Mouse (Mus musculus): Measurements from ENCODE around the gene Ednrb.
"Not testable (repeated sequence)": the region's sequence is repeated elsewhere in the genome, so short reads cannot be mapped to it uniquely, and the experiment has no call there.

Gene Ednrb

DNA sequence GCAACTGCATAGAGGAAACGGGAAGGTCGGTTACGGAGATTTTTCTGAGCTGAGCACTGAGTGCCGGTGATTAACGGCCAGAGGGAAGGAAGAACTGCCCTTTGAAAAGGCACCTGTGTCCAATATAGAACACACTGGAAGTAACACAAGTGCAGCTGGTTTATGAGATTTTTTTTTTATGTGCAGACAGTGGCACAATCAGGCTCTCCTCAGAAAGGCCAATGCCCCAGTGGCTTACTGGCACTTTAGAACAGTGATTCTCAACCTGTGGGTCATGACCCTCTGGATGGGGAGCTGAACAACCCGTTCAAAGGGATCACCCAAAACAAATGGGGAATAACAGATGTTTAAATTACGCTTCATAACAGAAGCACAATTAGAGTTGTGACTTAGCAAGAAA lies 20.7 kb downstream of the Ednrb start:
- no peak for DNase-seq (ENCODE audit: low spot score)

DNA sequence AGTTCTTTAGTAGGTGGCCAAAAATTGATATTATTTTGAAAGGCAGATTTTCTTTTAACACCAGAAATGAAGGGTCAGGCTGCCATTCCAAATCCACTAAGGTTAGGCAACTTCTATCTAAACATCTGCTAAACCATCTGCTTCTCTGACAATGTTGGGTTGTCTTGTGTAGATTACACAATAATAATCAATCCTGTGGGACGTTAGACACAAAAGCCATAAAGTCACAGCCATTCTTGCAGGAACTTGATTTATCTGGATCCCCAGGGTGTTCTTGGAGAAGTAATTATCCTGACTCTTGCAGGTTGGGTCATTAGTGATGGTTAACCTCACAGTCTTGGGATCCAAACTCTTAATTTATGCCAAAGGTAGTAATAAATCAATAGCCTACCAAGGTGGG lies 21.6 kb downstream of the Ednrb start:
- no peak for DNase-seq (ENCODE audit: low spot score)

DNA sequence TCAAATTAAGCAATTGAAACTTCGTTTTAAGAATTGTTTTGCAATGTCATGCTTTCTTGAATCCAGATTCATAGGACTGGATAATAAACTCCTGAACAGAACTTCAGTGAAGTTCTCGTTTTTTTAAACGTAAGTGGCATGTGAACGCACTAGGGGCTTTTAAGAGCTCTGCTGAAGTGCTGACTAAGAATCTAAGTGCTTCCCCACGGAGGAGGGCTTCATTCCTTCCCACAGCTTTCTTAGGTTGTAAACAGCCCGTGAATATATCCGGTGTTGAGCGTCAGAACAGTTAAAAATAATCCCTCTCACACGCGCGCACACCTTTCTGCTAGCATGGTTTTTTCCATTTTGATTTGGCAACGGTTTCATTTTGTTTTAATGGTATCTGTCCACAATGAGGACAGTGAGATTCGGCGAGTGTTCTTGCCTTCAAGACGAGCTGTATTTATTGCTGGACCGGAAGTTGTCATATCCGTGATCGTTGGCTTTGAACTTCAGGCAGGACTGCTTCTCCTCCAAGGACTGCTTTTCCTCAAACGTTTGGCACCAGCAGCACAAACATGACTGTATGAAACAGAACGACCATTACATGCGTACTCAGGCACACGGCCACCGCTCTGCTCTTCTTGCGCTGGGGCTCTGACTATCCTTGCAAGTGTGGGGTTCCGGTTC lies 27.4 kb downstream of the Ednrb start:
- DNase-seq (ENCODE audit: low spot score) = no peak

DNA sequence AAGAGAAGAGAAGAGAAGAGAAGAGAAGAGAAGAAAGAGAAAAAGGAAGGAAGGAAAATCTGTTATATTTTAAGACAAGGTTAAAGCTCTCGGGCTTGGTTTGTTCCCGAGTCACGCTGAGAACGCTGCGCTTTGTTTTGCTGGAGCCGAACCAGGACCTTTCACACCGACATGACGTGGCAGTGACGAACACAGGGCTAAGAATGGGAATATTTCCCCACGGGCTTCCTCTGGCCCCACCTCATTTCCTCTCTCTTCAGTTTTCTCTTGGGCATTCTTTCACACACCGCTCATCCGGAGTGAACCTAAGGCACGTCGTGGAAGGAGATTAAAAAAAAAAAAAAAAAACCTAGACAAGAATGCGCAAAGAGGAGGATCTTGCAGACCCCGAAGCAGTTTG lies 28.7 kb downstream of the Ednrb start:
- no peak for DNase-seq (ENCODE audit: low spot score)

DNA sequence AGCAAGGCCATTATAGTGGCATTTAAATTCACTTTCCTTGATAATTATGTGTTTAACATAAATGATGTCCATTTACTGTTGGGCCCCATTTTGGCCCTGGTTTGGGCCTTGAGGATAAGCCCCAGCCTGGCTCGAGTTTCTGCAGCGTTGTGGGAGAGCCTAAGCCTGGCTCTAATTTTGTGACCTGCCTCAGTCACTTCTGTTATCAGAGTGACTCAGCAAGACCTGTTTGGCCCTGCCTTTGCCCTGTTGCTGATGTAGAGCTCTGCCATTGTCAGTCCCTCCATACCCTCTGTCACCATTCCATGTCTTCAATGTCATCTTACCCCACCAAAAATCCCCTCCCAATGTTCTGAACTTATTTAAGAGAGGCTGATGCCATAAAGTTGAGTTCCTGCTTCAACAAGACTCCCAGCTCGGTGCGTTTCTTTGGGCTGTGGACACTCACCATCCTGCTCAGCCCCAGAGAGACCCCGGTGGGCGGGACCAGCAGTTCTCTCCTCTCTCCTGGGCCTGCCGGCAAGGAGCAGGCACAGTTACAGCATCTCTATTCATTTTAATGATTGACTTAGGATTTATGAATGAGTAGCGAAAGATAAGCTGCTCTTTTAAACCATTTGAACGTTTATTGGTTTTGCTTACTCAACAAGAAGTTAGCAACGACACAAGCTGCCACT lies 30.0 kb downstream of the Ednrb start:
- no peak for DNase-seq (ENCODE audit: low spot score)

DNA sequence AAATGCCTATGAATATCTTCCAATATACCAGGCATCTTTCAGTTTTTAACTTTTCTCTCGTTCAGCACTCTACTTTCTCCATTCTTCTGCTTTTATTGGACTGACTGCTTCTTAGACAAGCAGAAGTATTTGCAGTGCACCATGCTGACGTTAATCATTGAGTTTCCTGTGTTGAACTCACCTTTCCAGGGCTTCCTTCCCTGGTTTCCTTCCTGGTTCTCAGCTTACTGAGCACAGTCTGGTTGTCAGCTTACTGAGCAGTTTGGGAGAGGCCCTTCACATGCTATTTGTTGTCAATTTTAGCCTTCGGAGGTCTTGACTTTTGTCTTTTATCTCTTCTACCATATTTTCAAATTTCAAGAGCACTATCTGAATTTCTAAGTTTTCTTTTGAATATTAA lies 31.0 kb downstream of the Ednrb start:
- no peak for DNase-seq (ENCODE audit: low spot score)

DNA sequence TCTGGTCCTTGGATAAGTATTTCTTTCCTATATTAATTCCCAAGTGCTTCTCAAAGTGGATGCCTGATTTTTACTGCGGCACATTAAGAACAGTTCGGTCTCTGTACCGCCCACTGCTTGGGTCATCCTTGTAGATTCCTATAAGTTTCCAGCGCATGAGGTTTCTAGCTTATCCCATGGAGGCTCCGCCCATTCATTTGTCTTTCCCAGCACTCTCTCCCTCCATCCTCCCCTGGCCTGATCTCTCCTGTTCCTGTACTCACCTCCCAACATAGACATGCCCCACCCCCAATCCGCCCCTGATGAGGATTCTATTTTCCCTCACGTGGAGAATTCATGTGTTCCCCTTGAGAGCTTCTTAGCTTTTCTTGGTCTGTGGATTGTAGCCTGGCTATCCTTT lies 32.9 kb downstream of the Ednrb start:
- DNase-seq (ENCODE audit: low spot score) = no peak

DNA sequence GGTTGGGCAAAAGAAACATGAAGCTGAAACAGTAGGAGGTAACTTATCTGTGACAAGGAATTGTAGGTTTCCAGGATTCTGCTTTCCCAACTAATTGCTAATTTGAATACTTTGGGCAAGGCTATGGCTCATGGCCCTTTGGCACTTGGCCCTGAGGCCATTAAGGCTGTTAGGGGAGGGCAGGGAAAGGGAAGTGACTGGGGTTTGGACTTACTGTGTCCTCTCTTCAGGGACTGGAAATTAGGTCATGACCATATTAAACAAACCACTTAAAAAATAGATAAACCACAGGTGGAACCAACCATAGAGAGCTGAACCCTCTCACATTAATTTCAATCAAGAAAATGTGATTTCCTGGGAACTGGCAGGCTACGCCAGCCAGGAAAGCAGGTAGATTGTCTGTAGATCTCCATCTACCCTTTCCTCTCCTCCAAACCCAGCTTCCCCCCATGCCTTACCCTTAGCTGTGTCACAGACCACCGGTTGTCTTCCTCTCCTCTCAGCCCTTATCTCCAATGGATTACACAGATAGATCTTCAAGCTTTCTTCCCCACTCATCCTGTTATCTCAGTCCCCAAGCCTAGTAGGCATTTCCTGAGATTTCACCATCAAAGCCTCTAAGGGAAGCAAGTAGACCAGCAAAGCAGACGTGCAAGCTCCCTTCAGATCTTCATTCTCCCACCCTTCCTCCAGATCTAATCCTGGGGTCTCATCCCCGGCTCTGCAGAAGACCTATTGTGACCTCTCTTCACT lies 40.1 kb downstream of the Ednrb start:
- no peak for DNase-seq (ENCODE audit: low spot score)

DNA sequence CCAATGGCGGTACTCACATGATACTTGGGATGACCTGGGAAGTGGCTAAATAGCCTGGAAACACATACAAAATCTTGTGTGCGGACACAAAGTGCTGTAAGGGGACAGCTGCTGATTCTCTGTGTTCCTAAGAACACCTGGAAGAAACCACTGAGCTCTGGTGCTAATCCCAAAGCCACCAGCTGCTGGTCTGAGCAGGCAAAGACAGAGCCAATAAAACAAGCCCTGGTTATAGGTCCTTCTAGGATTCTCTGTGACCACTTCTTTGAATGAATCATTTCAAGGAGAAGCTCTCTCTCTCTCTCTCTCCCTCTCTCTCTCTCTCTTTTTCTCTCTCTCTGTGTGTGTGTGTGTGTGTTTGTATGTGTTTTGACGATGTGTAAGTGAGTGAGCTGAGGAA lies 47.1 kb downstream of the Ednrb start:
- no peak for DNase-seq (ENCODE audit: low spot score)

DNA sequence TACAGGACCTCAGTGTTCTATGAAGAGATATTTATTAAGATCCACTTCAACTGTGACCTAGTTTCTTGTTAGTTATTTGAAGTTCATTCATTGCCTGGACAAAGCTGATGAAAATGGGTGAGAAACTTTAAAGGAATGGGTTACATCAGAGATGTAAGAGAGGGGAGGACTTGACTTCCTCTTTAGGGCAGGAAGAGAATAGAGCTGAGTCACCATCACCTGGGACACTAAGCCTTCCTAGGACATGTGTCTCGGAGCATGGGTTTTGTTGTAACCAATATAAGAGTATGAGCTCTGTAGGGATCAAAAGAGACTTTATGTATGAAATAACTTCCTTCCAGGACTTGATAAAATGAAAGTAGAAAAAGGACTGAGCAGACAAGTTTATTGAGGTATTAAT lies 48.6 kb downstream of the Ednrb start:
- DNase-seq (ENCODE audit: low spot score) = no peak

DNA sequence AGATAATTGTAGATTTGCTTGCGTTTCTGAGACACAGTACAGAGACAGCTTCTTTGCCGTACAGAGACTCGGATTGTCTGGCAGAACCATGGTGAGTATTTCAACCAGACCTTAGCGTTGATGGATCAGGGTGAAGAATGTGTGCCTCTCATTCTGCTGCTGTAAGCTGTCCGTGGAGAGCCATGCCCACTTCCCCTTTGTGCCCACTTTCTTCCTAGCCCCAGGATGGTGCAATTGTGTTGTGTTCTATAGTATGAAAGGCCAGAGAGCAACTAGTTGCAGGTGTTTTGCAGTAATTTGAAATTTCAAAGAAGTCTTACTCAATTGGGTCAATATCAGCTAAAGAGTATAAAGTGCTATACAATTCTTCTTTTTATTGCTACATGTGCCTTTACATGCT lies 50.8 kb downstream of the Ednrb start:
- DNase-seq (ENCODE audit: low spot score) = no peak

DNA sequence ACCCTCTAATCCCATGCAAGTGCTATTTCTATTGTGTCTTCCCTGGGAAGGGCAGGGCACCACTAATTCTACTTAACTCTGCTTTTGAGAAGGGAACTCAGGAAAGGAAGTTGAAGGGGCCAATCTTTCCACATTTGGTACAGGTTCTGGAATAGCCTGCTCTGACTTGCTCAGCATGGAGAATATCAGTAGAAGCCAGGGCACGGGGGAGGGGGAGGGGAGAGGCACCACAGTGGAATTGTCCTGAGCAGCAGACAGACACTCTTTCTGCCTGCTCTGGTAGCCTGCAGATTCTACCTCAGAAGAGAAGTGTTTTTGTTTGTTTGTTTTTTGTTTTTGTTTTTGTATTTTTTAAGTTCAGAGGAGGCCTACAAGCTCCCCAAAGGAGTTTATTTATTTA lies 51.5 kb downstream of the Ednrb start:
- no peak for DNase-seq (ENCODE audit: low spot score)

DNA sequence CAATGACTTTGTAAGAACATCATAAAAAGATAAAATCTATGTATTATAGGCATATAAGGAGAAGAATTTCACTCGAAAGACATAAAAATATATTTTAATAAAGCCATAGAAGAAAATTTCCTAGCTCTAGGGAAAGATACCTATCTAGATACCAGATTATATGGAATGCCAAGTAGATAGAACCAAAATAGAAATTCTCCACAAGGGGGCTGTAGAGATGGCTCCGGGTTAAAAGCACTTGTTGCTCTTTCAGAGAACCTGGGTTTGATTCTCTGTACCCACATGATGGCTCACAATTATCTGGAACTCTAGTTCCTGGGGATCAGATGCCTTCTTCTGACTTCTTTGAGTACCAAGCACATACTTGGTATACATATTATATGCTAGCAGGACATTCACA lies 56.7 kb downstream of the Ednrb start:
- no peak for DNase-seq (ENCODE audit: low spot score)

DNA sequence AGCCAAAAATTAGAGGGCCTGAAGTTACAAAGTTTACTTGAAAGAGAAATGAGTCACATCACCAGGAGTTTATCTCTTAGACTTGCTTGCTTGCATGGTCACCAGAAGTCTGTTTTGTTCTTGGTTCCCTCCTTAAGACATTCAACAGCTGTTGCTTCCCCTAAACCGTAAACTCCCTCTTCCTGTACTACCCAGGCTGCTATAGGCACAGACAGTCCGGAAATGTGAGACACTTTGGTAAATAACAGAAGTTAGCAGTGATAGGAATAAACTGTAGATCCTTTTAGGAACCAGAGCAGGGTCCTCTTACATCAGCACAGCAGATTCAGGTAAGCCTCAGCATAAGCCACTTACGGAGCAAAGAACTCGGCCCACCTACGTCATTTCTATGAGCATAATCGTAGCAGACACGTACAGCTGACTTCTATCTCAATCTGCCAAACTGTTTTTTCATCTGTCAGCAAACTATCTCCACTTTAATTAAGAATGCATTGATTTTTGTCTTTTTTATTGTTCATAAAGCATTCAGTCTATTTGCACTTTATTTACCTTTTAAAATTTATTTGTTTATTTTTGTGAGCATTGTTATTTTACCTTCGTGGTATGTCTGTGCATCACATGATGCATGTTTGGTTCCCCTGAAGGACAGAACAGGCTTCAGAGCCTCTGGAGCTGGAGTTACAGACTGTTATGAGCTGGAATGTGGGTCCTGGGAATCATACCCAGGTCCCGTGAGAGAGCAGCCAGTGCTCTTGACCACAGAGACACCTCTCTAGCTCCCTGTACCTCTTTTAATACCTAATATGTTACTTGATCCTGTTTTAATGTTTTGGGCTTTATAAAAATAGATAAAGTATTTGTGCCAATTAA lies 58.9 kb downstream of the Ednrb start:
- DNase-seq (ENCODE audit: low spot score) = no peak

DNA sequence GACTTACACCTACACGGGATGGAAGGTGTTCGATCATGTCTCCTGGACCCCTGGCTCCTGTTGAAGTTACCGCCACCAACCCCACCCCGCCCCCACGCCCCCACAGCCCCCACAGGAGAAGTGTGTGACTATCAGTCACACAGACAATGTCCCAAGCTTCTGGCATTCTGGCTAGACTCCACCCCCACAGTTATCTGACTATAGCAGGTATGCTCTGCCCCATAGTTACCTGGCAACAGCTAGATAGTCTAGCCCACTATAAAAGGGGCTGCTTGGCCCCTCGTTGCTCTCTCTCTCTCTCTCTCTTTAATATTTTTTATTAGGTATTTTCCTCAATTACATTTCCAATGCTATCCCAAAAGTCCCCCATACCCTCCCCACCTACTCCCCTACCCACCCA lies 63.9 kb downstream of the Ednrb start:
- DNase-seq (ENCODE audit: low spot score) = not testable (repeated sequence)

DNA sequence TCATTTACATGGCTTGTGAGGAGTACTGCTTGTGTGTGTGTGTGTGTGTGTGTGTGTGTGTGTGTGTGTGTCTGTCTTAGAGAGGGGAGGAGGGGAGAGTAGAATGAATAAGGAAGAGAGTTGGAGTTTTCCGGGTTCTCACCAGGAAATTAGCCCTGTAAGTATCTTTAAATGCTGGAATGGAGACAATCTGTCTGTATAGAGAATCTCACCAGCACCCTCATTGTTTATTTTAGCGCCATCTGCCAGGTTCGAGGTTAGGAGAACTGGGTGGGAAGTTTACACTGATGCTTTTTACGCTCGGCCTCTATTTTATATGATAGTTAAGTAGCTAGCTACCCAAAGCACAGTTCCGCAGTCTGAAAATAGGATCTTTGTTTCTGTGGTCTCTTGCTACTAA lies 64.9 kb downstream of the Ednrb start:
- no peak for DNase-seq (ENCODE audit: low spot score)

DNA sequence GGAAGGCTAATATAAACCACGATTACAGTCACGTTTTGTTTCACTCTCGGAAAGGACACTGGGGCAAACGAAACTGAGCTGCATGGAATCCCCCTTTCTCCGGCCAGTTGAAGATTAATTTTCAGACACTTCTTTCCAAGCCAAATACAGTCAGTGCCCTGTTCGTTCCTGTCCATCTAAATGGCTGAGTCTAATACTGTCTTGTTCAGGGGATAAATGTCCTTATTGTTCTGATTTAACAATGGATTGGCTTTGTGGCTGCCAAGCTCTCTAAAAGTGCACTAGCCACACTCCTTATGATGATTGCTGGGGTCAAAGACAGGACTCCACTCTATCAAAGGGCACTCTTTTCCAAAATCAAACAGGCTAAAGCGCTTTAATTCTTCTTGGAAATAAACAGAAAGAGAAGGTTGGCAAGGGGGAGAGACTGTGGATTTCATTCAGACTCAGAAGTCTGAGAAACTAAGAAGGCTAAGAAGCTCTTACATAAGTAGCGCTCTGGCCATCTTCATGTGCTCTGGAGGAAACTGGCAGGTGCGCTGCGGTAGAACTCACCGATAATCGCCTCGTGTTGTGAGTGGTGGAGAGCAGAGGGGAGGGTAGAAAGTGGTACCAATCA lies 65.6 kb downstream of the Ednrb start:
- DNase-seq (ENCODE audit: low spot score) = no peak

DNA sequence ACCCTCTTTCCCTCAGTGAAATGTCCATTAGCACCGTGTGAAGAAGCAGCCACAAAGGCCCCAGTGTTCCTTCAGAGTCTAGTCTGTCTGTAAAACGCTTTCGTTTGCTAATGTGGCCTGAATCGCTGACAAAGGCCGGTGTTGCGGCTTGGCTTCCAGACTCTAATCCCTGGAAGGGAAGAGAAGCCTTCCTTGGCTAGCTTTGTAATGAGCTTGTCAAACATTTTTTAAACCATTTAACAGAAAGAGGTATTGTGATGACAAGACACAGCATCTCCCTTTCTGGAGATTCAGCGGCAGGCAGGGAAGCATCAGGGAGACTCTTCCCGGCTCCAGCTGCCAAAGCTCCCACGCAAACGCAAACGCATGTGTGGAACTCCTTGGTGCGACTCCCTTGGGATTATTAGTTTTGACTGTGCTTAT lies 66.2 kb downstream of the Ednrb start:
- no peak for DNase-seq (ENCODE audit: low spot score)

DNA sequence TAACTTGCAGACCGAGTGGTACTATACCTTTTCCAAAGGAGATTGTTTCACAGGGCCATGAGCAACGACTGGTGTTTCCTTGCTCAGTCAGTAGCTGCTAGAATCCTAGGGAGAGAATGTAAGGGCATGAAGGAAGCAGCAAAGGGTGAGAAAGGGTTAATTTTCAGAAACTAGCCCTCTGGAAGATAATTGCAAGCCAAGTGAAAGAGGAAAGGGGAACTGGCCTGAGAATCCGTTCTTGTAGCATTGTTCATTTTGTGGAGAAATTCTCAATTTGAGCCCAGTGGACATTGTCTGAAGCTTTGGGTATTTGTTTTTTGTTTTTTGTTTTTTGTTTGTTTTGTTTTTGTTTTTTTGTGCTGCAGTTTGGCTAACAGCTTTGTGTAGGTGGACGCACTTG lies 66.8 kb downstream of the Ednrb start:
- no peak for DNase-seq (ENCODE audit: low spot score)

DNA sequence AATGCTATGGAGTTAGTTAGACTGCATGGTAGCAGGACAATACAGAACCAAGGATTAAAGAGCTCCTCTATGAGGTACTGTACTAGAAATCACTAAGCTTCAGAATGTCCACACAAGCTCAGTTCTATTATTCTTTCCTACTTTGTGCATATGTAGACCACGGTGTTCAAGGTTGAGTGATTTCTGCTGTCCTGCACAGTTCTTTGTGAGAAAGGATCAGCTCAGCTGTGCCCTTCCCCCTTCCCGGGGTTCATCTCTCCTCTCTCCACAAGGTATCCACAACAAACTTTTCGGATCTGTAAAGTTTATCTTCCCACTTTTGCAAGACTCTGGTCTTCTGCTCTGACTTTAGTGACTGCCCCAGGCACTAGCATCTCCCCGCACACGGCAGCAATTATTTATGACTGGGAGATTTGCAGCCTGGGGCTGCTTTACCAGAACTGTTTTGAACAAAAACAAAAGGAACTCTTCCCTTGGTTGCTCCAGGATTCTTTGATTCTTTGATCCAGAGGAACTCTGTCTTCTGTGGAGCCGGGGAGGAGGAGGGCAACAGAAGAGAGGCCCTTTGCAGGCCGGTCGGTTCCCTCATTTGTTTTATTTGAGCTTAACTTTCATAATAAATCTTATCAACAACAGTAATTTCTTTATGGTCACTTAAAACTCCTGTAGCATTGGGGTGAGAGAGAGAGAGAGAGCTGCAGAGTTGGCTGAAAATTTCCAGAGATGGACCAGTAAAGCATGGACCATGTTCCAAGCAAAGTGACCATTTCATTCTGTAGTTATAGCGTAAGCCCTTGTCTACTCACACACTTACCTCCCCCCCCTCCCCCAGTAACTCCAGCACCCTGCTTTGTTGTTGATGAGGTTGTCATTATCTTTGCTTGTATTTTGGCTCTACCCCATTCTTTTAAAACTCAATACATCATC lies 74.6 kb downstream of the Ednrb start:
- no peak for DNase-seq (ENCODE audit: low spot score)

DNA sequence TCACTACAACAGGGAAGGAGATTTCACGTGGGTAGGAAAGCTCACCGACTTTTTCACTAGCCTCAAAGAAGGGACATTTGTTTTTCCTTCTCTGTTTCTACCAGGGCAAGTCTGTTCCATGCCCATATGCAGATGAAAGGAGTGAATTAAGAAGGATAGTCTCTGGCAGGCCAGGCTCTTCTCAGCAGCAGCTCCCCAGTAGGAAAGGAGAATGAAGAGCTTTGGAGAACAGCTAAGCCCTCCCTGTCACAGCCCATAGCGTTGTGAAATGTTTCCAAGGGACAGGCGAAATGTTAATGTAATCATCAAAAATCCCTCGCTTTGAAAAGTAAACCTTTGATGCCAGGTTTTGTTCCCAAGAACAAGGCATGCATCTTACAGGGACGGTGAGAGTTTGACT lies 76.7 kb downstream of the Ednrb start:
- no peak for DNase-seq (ENCODE audit: low spot score)
